Mouse (Mus musculus) limb, embryonic 11.5 days (tissue): Measurements from ENCODE around the gene Olfr543. TPM values are rescaled to one million over a fixed set of nuclear protein-coding genes. Genes with fewer than 3 reads are reported as not detected.

Source experiments
- polyA plus RNA-seq: library from polyadenylated mRNA; unstranded; fragments of >200 nt; fragmentation: Nextera tagmentation; extraction: Ambion mirVana; gene quantifications from 2 replicates; pipeline ENCODE4 v1.2.1, GENCODE M21; 2014

The Olfr543 gene
- polyA plus RNA-seq, 1 experiment from 2014 or later = 0.56 TPM

Other genes with a start within 250 kb of the Olfr543 start
- 54.4 and 58.7 TPM in 2 replicates for gene Rhog, start 225.6 kb downstream of the Olfr543 start, polyA plus RNA-seq
- 14.2 and 15.8 TPM in 2 replicates for gene Stim1, start 213.9 kb downstream of the Olfr543 start, polyA plus RNA-seq
- gene Rrm1, start 40.0 kb downstream of the Olfr543 start, polyA plus RNA-seq = 261 and 275 TPM in 2 replicates
- gene Olfr544, start 6.6 kb upstream of the Olfr543 start, polyA plus RNA-seq = 0.05 and 0.09 TPM in 2 replicates
- 0.39 TPM in 1 of 2 replicates, not detected in the other for gene Olfr545, start 17.9 kb upstream of the Olfr543 start, polyA plus RNA-seq
- gene Olfr547, start 53.1 kb upstream of the Olfr543 start, polyA plus RNA-seq = not detected in 2 replicates
- gene Olfr548-ps1, start 59.2 kb upstream of the Olfr543 start, polyA plus RNA-seq = not detected in 2 replicates
- gene Olfr549, start 68.2 kb upstream of the Olfr543 start, polyA plus RNA-seq = not detected in 2 replicates
- 0.13 and 0.95 TPM in 2 replicates for gene Trim21, start 83.8 kb upstream of the Olfr543 start, polyA plus RNA-seq
- not detected in 2 replicates for gene Olfr550, start 89.8 kb upstream of the Olfr543 start, polyA plus RNA-seq
- gene Olfr551, start 110.2 kb upstream of the Olfr543 start, polyA plus RNA-seq = not detected in 2 replicates
- not detected in 2 replicates for gene Olfr552, start 116.1 kb upstream of the Olfr543 start, polyA plus RNA-seq
- gene Olfr553, start 136.5 kb upstream of the Olfr543 start, polyA plus RNA-seq = not detected in 2 replicates
- gene Olfr554, start 156.8 kb upstream of the Olfr543 start, polyA plus RNA-seq = not detected in 2 replicates
- not detected in 2 replicates for gene Olfr555, start 177.1 kb upstream of the Olfr543 start, polyA plus RNA-seq
- gene Olfr556, start 183.2 kb upstream of the Olfr543 start, polyA plus RNA-seq = not detected in 2 replicates
- gene Trim68, start 205.6 kb upstream of the Olfr543 start, polyA plus RNA-seq = 12.9 and 13.6 TPM in 2 replicates
- not detected in 2 replicates for gene Olfr557, start 214.2 kb upstream of the Olfr543 start, polyA plus RNA-seq
- gene Olfr558, start 220.5 kb upstream of the Olfr543 start, polyA plus RNA-seq = not detected in 2 replicates
- gene Olfr33, start 237.4 kb upstream of the Olfr543 start, polyA plus RNA-seq = not detected in 2 replicates
- gene Olfr559, start 245.8 kb upstream of the Olfr543 start, polyA plus RNA-seq = not detected in 2 replicates